Mouse (Mus musculus): ENCODE measurements at regions not wholly inside any gene's neighbourhood (a gene's known extent, or its start where the extent isn't known, plus 50 kb on each side); places are given as distances from the start of the nearest gene placed in this dataset.

- no peak for ATAC-seq (ENCODE audit: low TSS enrichment)
Observed at GRCm38 (mm10) chr4:95487323-95487722, 70.0 kb upstream of the Fggy start.

DNA sequence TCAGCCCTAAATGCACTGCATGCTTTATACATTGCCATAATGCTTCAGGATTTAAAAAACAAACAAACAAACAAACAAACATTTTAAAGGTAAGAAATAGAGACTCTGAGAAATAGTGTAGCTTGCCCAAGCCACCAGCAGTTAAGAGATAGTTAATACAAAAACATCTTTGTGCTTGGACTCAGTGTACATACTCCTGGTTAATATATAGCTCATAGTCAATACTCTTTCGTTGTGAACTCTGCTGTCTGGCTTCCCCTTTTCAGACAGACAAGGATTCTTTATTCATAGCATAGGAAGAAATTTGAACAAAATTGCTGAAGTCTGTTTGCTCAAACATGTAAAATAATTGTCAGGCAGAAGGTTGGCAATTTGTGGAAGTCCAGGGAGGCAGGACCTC is 69.3 kb upstream of the Fggy start:
- no peak for ATAC-seq (ENCODE audit: low TSS enrichment)

- ATAC-seq (ENCODE audit: low TSS enrichment) = no peak
Observed at GRCm38 (mm10) chr4:95489059-95489458, 68.2 kb upstream of the Fggy start.

GRCm38 (mm10) chr4:95500265-95500664 is 57.0 kb upstream of the Fggy start:
- ATAC-seq (ENCODE audit: low TSS enrichment) = no peak

DNA sequence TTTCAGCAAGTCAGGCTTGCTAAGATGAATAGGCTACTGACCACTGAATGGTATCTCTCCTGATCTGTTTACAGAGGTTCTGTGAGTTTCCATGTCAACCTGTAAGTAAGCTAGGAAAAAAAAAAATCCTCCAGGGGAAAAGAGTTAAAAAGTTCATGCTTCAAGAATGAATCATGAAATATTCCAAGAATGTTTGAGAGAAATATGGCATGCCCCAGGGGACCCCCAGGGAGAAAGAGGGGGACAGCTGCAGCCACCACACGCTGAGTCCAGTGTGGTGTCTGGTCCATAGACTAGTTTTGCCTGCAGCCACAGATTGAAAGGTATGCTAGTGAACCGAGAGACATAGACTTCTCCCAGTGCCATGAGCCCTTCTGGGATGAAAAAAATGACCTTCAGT is 56.1 kb upstream of the Fggy start:
- ATAC-seq (ENCODE audit: low TSS enrichment) = no peak

GRCm38 (mm10) chr4:95507141-95507945 is 50.0 kb upstream of the Fggy start:
- ATAC-seq (ENCODE audit: low TSS enrichment) = no peak

All from frontal cortex, adult (tissue).